In the genomic region with DNA sequence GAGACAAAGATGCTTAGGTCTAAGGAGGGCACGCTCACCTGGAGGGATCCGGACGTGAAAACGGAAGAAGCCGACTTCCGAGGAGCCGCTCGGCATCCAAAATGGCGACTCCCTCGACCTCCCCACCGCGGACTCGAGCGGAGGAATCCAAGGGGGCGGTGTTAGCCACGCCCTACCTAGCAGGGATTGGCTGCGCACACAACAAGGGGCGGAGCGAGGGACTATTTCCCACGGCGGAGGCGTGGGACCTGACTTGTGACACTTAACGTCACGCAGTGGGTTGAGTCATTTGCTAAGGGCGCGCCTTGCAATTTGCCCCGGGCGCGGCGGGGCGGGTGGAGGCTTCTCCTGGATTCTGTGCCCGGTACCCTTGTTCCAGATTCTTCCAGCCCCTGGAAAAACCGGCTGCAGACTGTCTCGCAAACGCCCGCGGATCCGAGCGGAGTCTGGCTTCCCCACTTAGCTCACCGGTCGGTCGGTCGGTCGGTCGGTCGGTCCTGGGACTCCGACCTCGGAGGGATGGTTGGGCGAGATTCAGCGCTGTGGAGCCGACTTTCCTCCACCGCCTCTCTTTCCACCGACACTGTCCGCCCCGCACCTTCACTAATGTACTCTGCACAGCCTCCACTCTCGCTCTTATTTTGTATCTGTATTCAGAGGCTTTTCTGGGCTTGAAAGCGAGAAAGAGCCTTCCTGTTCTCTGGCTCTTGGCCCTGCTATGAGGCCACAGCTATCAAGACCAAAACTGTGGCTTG, we compare ENCODE assay signal across 8 mouse cellular contexts. TPM values are rescaled to one million over a fixed set of nuclear protein-coding genes. Genes with fewer than 3 reads are reported as not detected.
A peak's percentile ranks its signal among the peaks of the same experiment; 100 is the strongest.
DNase-seq lines count a peak whose midpoint lies in the region; ATAC-seq and TF ChIP-seq lines count a peak whose summit lies in the region.

A gene (minus strand): TSS at position 115 of the 755 bp plus-strand sequence.

- H3K4me3 ChIP-seq in ES-Bruce4 (ENCODE audit: low read depth, low read length), result peak within 1 kb of the TSS; percentile 85
- peak within 1 kb of the TSS; percentile 91 for H3K4me3 ChIP-seq in forebrain, embryonic 13.5 days
- peak within 1 kb of the TSS; percentile 84 for H3K4me3 ChIP-seq in liver, postnatal 0 days (ENCODE audit: low read depth, low read length)
- H3K4me3 ChIP-seq in neural tube, embryonic 14.5 days (ENCODE audit: low read depth, low read length), result peak within 1 kb of the TSS; percentile 70

- H3K36me3 ChIP-seq in ES-Bruce4 (ENCODE audit: control insufficient read depth, insufficient read depth, low read length, poor library complexity, severe bottlenecking), result no peaks in the 10 kb centered on the region
- 0 out of 2 replicates have a peak, but pooled peaks cover under 1% of the 10 kb centered on the region for H3K36me3 ChIP-seq in forebrain, embryonic 13.5 days (ENCODE audit: poor library complexity, severe bottlenecking)
- H3K36me3 ChIP-seq in liver, postnatal 0 days (replicated peaks; ENCODE audit: insufficient read depth, low read length), result no peaks in the 10 kb centered on the region
- no peaks in the 10 kb centered on the region for H3K36me3 ChIP-seq in neural tube, embryonic 14.5 days (ENCODE audit: control insufficient read depth, insufficient read depth, low read length)

- intact Hi-C loops in heart, postnatal 10 days (cut with DNase I), result loop anchor here (5.0 kb wide), 2 partner anchors 84 to 86 kb away; a partner anchor contains a TSS

- peak; percentile 67; the same call in 1 of the 2 replicates for TF ChIP-seq EP300 in ES-Bruce4 (IDR thresholded peaks at IDR 0.05; ENCODE audit: insufficient read depth, low read depth, low read length)
- TF ChIP-seq EP300 in liver, postnatal 0 days (IDR thresholded peaks at IDR 0.05; ENCODE audit: low read depth), result peak; percentile 74; the same call in 1 of the 2 replicates

- peak within 1 kb of the TSS; percentile 82 for H3K9ac ChIP-seq in ES-Bruce4 (ENCODE audit: low read depth, poor library complexity, severe bottlenecking)
- peak within 1 kb of the TSS; percentile 96 for H3K9ac ChIP-seq in forebrain, embryonic 13.5 days
- peak within 1 kb of the TSS; percentile 86 for H3K9ac ChIP-seq in liver, postnatal 0 days (replicated peaks)
- H3K9ac ChIP-seq in neural tube, embryonic 14.5 days (replicated peaks; ENCODE audit: low read depth, low read length), result peak within 1 kb of the TSS; percentile 83

- peaks cover 3% of the 10 kb centered on the region; the same call in 1 of the 2 replicates for H3K27me3 ChIP-seq in ES-Bruce4 (ENCODE audit: control insufficient read depth, insufficient read depth, low read length, poor library complexity, severe bottlenecking)
- 0 out of 2 replicates have a peak, but pooled peaks cover 3% of the 10 kb centered on the region for H3K27me3 ChIP-seq in forebrain, embryonic 13.5 days
- H3K27me3 ChIP-seq in liver, postnatal 0 days (ENCODE audit: insufficient read depth, low read length), result no peaks in the 10 kb centered on the region
- H3K27me3 ChIP-seq in neural tube, embryonic 14.5 days (ENCODE audit: control insufficient read depth, insufficient read depth, low read length), result no peaks in the 10 kb centered on the region

- ATAC-seq in cerebellum, adult (ENCODE audit: insufficient number of reproducible peaks, low FRiP score, low TSS enrichment), result peak; percentile 96
- ATAC-seq in forebrain, embryonic 13.5 days, result peak; percentile 99
- ATAC-seq in liver, postnatal 0 days, result peak; percentile 99
- ATAC-seq in neural tube, embryonic 14.5 days (ENCODE audit: low read depth), result peak; percentile 96

- under 1% methylated on average over 57 of the region's 57 CpGs for WGBS in forebrain, embryonic 13.5 days
- under 1% methylated on average over 57 of the region's 57 CpGs for WGBS in large intestine, adult 2 months
- under 1% methylated on average over 57 of the region's 57 CpGs for WGBS in liver, postnatal 0 days (ENCODE audit: insufficient replicate concordance)
- WGBS in neural tube, embryonic 14.5 days, result under 1% methylated on average over 57 of the region's 57 CpGs

- peak within 1 kb of the TSS; percentile 24 for H3K27ac ChIP-seq in ES-Bruce4 (ENCODE audit: insufficient read depth, low read length)
- peak within 1 kb of the TSS; percentile 60 for H3K27ac ChIP-seq in forebrain, embryonic 13.5 days
- H3K27ac ChIP-seq in liver, postnatal 0 days (ENCODE audit: low read depth), result peak within 1 kb of the TSS; percentile 82
- peak within 1 kb of the TSS; percentile 90 for H3K27ac ChIP-seq in neural tube, embryonic 14.5 days (ENCODE audit: low read depth, low read length)

- TF ChIP-seq CTCF in ES-Bruce4 (IDR thresholded peaks at IDR 0.05; ENCODE audit: low read depth, low read length), result no peak
- peak; percentile 13; the same call in 1 of the 2 replicates for TF ChIP-seq CTCF in liver, postnatal 0 days (IDR thresholded peaks at IDR 0.05; ENCODE audit: low read depth)

- DNase-seq in heart, postnatal 10 days, result peak; percentile 98 to 99
- DNase-seq in large intestine, adult 2 months (ENCODE audit: low read depth, low spot score), result peak; percentile 98
- peak; percentile 99 for DNase-seq in liver, postnatal 0 days
- DNase-seq in testis, postnatal 10 days (ENCODE audit: low spot score), result peak; percentile 99

- H3K4me2 ChIP-seq in forebrain, embryonic 13.5 days, result peak within 1 kb of the TSS; percentile 84
- H3K4me2 ChIP-seq in liver, postnatal 0 days (ENCODE audit: low read depth, low read length), result peak within 1 kb of the TSS; percentile 82
- peak within 1 kb of the TSS; percentile 83 for H3K4me2 ChIP-seq in neural tube, embryonic 14.5 days (ENCODE audit: low read depth, low read length)

- H3K9me3 ChIP-seq in ES-Bruce4 (replicated peaks; ENCODE audit: control insufficient read depth, insufficient read depth, low read length, poor library complexity, severe bottlenecking), result no peaks in the 10 kb centered on the region
- H3K9me3 ChIP-seq in forebrain, embryonic 13.5 days (replicated peaks), result no peaks in the 10 kb centered on the region
- no peaks in the 10 kb centered on the region for H3K9me3 ChIP-seq in liver, postnatal 0 days (ENCODE audit: low read length)
- H3K9me3 ChIP-seq in neural tube, embryonic 14.5 days (ENCODE audit: control insufficient read depth, low read length), result no peaks in the 10 kb centered on the region

- TF ChIP-seq POLR2A in ES-Bruce4 (IDR thresholded peaks at IDR 0.05; ENCODE audit: insufficient read depth, low read length), result peak; percentile 97

- H3K4me1 ChIP-seq in ES-Bruce4 (ENCODE audit: control insufficient read depth, insufficient read depth, low read length), result peaks cover 4% of the 10 kb centered on the region
- peaks cover 31% of the 10 kb centered on the region for H3K4me1 ChIP-seq in forebrain, embryonic 13.5 days
- H3K4me1 ChIP-seq in liver, postnatal 0 days (ENCODE audit: insufficient read depth), result peaks cover 24% of the 10 kb centered on the region
- peaks cover 19% of the 10 kb centered on the region; the same call in 1 of the 2 replicates for H3K4me1 ChIP-seq in neural tube, embryonic 14.5 days (ENCODE audit: control insufficient read depth, insufficient read depth, low read length)

RNA-seq across cellular contexts. Expression of the gene that starts here (rescaled TPM):
- 79.8 and 80.4 TPM in 2 replicates for polyA plus RNA-seq in ES-Bruce4 (2011; ENCODE audit: insufficient read depth, insufficient read length, low read depth, missing spikeins)
- 165 and 177 TPM in 2 replicates for polyA plus RNA-seq in forebrain, embryonic 13.5 days (2015; fragmentation: Nextera tagmentation; extraction: Ambion mirVana)
- 10 to 100 TPM; 61.7 to 62.6 TPM for total RNA-seq in heart, postnatal 10 days (2021)
- 54.0 and 61.4 TPM in 2 replicates for polyA plus RNA-seq in large intestine, adult 2 months (2012; rRNA removed)
- 36.1 and 38.3 TPM in 2 replicates for polyA plus RNA-seq in liver, postnatal 0 days (2015; fragmentation: Nextera tagmentation; extraction: Ambion mirVana)
- 179 and 191 TPM in 2 replicates for polyA plus RNA-seq in neural tube, embryonic 14.5 days (2014; fragmentation: Nextera tagmentation; extraction: Ambion mirVana)

Comparison
In these comparisons a context has a peak if more than half of its experiments do, and no peak if none do; other contexts are left out.
1. Peak in every context shown above with its lines: DNase-seq, ATAC-seq, H3K4me3 ChIP-seq and H3K27ac ChIP-seq.
2. H3K27ac ChIP-seq: peak in every context shown above with its lines; median percentile 90 in neural tube, embryonic 14.5 days; 82 in liver, postnatal 0 days; 60 in forebrain, embryonic 13.5 days; 24 in ES-Bruce4.